ENCODE assay signal across 28 mouse cellular contexts in genomic region chr9:61336179-61336578, GRCm38 (mm10).
"Had no signal": no experiment of that assay in that cellular context is flagged by ENCODE, and none has a peak within 500 bp of the region (broad histone marks: within the 10 kb centered on the region; RNA-seq: fewer than 3 reads in every experiment).

No protein-coding gene starts in this region.

- H3K4me2 ChIP-seq: limb, embryonic 13.5 days; limb, embryonic 15.5 days; liver, embryonic 11.5 days; liver, embryonic 12.5 days; liver, embryonic 13.5 days; liver, embryonic 15.5 days; lung, embryonic 15.5 days; midbrain, embryonic 12.5 days; midbrain, embryonic 13.5 days; midbrain, embryonic 15.5 days had no signal

- ATAC-seq: liver, embryonic 12.5 days; midbrain, embryonic 13.5 days; midbrain, embryonic 15.5 days; midbrain, embryonic 16.5 days had no signal

- H3K9ac ChIP-seq: limb, embryonic 12.5 days; limb, embryonic 13.5 days; limb, embryonic 15.5 days; liver, embryonic 12.5 days; liver, embryonic 13.5 days; liver, embryonic 14.5 days; liver, embryonic 15.5 days; liver, postnatal 0 days; lung, embryonic 14.5 days; lung, embryonic 15.5 days; midbrain, embryonic 12.5 days; midbrain, embryonic 13.5 days; midbrain, embryonic 15.5 days had no signal

- H3K36me3 ChIP-seq: limb, embryonic 10.5 days; limb, embryonic 12.5 days; limb, embryonic 13.5 days; limb, embryonic 15.5 days; liver, embryonic 12.5 days; liver, embryonic 13.5 days; liver, embryonic 15.5 days; lung, embryonic 15.5 days; midbrain, embryonic 12.5 days; midbrain, embryonic 13.5 days; midbrain, embryonic 15.5 days had no signal

- H3K4me3 ChIP-seq: left cerebral cortex, adult 2 months; limb, embryonic 10.5 days; limb, embryonic 12.5 days; limb, embryonic 13.5 days; limb, embryonic 15.5 days; liver, embryonic 12.5 days; liver, embryonic 13.5 days; liver, embryonic 15.5 days; lung, embryonic 15.5 days; megakaryocyte, embryonic 14.5 days; midbrain, embryonic 12.5 days; midbrain, embryonic 13.5 days; midbrain, embryonic 15.5 days; myocyte had no signal

- H3K9me3 ChIP-seq: limb, embryonic 10.5 days; limb, embryonic 12.5 days; limb, embryonic 13.5 days; limb, embryonic 15.5 days; liver, embryonic 12.5 days; liver, embryonic 13.5 days; liver, embryonic 15.5 days; lung, embryonic 15.5 days; midbrain, embryonic 12.5 days; midbrain, embryonic 13.5 days; midbrain, embryonic 15.5 days had no signal

- H3K27ac ChIP-seq: left cerebral cortex, adult 2 months; limb, embryonic 10.5 days; limb, embryonic 12.5 days; limb, embryonic 13.5 days; limb, embryonic 15.5 days; liver, embryonic 12.5 days; liver, embryonic 13.5 days; liver, embryonic 14.5 days; liver, embryonic 15.5 days; lung, embryonic 15.5 days; macrophage; midbrain, embryonic 12.5 days; midbrain, embryonic 13.5 days; midbrain, embryonic 15.5 days had no signal

- DNase-seq: left cerebral cortex, postnatal 4 days; liver, embryonic 13.5 days; lung, adult 18-20 months; lung, adult 2 months; lung, embryonic 14.5 days; lung, postnatal 10 days; lung, postnatal 14 days; lung, postnatal 36 days; lung, postnatal 4 days; midbrain, embryonic 14.5 days had no signal
